Mouse (Mus musculus) adrenal gland, postnatal 14 days (tissue): Measurements from ENCODE around the gene Slc25a5. TPM values are rescaled to one million over a fixed set of nuclear protein-coding genes. Genes with fewer than 3 reads are reported as not detected.

Experiments
- DNase-seq: peaks from one replicate; pipeline ENCODE4 v3.0.0; 2021; ENCODE audit warnings: mixed read lengths
- total RNA-seq: library from RNA; stranded (reverse); gene quantifications from 2 replicates; pipeline ENCODE4 v1.2.3, GENCODE M21; 2021

Slc25a5 gene
- total RNA-seq, 1 experiment from 2014 or later: 588 TPM

DNA sequence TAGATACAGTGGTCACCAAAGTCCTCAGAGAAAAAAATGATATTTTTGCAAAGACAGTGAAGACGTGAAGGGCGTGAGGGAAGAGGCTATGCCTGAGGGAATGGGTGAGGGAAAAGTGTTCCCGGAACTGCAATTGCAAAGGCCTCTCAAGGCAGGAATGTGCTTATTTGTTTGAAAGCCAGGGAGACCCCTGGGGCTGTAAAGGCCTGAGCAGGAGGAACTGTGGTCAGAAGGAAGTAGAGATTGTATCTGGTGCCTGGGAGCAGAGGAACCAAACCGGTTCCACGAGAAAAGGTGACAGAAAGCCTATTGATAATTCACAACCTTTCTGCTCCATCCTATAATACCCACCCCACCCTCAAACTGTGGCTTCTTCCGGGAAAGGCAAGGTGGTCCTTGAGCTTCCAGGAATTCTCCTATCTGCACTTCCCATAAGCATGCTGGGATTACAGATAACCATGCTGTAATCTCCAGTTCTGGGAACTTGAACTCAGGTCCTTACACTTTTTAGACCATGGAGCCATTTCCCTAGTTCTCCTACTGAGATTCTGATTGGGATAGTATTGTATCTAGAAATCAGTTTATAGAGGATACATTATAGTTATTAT, 41.7 kb downstream of the Slc25a5 start:
- DNase-seq: no peak

DNA sequence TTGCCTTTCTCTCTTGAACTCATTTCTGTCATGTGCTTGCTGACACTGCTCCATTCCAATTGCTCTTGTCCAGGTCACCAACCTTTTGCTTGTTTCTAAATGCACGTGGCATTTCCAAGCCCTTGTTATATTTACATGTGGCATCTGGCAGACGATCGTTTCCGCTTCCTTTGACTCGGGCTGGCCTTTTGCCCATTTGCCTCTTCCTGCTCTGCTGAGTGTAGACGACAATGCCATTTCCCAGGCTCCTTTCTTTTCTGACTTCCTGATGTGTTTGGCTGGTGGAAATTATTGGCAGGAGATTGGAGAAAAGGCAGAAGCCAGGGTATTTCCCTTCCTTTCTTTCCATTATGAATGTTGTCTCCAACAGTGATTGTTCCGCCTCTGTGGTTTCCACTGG, 43.9 kb downstream of the Slc25a5 start:
- DNase-seq: peak; percentile 63

DNA sequence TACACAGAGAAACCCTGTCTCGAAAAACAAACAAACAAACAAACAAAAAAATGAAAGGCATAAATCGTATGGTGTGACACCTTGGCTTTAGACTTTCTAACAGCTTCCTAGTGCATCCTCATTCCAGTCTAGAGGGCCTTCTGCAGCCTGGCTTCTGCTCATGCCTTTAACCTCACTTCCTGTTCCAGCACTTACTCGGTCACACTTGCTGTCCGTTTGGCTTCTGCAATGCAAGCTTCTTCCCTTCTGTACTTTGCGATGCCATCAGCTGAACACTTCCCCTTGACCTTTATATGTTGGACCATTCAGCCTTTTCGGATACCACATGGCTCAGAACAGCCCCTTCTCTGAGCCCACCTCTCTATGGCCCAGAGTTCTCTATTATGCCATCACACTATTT, 46.2 kb downstream of the Slc25a5 start:
- DNase-seq: no peak

DNA sequence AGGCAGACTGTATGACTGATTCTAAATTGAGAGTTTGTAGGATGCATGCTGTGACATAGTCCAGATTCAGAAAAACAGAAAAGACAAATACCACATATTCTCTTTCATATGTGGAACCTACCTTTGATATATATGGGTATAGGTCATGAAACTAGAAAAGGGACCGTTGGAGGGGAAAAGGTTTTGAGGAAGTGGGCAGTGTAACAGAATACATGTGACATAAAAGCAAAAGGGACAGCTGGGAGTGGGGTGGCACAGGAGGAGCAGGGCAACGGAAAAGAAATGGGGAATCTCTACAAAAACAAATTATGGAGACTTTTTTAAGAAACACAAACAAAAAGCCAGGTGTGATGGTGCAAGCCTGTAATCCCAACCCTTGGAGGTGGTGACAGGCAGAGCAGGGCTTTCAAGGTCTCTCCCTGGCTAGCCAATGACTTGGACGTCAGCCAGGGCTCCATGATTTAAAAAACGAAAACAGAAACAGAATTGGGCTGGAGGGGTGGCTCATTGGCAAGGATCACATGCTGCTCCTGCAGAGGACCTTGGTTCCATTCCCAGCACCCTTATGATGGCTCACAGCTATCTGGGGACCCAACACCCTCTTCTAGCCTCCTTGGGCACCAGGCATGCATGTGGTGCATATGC, 48.0 kb downstream of the Slc25a5 start:
- DNase-seq: peak; percentile 66

DNA sequence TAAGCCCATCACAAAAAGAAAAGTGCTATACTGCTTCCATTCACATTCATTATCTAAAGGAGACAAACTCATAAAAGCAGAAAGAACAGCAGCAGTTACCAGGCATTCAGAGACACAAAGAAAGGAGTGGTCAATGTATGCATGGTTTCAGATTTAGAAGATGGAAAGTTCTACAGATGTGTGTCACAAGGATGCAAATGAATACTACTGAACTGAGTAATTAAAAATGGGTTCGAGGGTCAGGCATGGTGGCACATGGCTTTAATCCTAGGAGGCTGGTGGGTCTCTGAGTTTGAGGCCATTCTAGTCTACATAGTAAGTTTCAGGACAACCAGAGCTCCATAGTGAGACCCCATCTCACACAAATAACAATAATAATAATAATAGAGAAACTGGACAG, 51.7 kb downstream of the Slc25a5 start:
- DNase-seq: no peak

Other genes with a start within 250 kb of the Slc25a5 start
- 258 and 317 TPM in 2 replicates for gene Pgrmc1, start 197.4 kb upstream of the Slc25a5 start, total RNA-seq
- gene Akap17b, start 150.3 kb upstream of the Slc25a5 start, total RNA-seq: 4.7 and 5.6 TPM in 2 replicates
- 1.6 and 2.1 TPM in 2 replicates for gene Slc25a43, start 52.0 kb upstream of the Slc25a5 start, total RNA-seq
- gene Ube2a, start 78.2 kb downstream of the Slc25a5 start, total RNA-seq: 62.5 and 64.4 TPM in 2 replicates
- gene C330007P06Rik, start 78.5 kb downstream of the Slc25a5 start, total RNA-seq: 47.0 and 51.0 TPM in 2 replicates
- 10.2 and 10.7 TPM in 2 replicates for gene Nkrf, start 107.2 kb downstream of the Slc25a5 start, total RNA-seq
- 17.6 and 22.6 TPM in 2 replicates for gene Sept6, start 196.1 kb downstream of the Slc25a5 start, total RNA-seq